Mouse (Mus musculus): ENCODE results near the gene Pcsk5. TPM values are rescaled to one million over a fixed set of nuclear protein-coding genes. Genes with fewer than 3 reads are reported as not detected.
"Not testable (repeated sequence)": the region's sequence is repeated elsewhere in the genome, so short reads cannot be mapped to it uniquely, and the experiment has no call there.

Gene Pcsk5
- polyA plus RNA-seq, 1 experiment from 2014 or later = 27.8 TPM

DNA sequence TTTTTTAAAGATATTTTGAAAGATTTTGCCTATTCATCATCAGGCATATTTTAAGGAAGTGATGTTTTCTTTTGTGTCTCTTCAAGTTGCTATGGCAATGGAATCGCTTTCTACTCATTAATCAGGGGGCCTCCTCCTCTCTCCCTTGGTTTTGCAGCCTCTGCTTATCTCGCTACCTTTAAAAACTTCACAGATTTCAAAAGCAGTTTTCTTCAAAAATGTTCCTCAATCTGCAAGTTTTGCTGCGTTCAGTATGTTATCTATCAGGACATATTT is 347.6 kb downstream of the Pcsk5 start:
- no peak overlapping the region for H3K27ac ChIP-seq
- H3K4me1 ChIP-seq = peaks cover 16% of the 10 kb centered on the region; the same call in 1 of the 2 replicates
- H3K36me3 ChIP-seq = no peaks in the 10 kb centered on the region
- H3K27me3 ChIP-seq = no peaks in the 10 kb centered on the region
- no peaks in the 10 kb centered on the region for H3K9me3 ChIP-seq (replicated peaks)
- no peak for ATAC-seq (replicated peaks; ENCODE audit: low FRiP score)
- peak overlapping the region; percentile 26 for H3K4me2 ChIP-seq
- 0 out of 2 replicates have a peak overlapping the region, but pooled peaks have one; percentile 1 for H3K4me3 ChIP-seq (replicated peaks)
- WGBS = 35% methylated on average over 3 of the region's 3 CpGs
- no peak overlapping the region for H3K9ac ChIP-seq

DNA sequence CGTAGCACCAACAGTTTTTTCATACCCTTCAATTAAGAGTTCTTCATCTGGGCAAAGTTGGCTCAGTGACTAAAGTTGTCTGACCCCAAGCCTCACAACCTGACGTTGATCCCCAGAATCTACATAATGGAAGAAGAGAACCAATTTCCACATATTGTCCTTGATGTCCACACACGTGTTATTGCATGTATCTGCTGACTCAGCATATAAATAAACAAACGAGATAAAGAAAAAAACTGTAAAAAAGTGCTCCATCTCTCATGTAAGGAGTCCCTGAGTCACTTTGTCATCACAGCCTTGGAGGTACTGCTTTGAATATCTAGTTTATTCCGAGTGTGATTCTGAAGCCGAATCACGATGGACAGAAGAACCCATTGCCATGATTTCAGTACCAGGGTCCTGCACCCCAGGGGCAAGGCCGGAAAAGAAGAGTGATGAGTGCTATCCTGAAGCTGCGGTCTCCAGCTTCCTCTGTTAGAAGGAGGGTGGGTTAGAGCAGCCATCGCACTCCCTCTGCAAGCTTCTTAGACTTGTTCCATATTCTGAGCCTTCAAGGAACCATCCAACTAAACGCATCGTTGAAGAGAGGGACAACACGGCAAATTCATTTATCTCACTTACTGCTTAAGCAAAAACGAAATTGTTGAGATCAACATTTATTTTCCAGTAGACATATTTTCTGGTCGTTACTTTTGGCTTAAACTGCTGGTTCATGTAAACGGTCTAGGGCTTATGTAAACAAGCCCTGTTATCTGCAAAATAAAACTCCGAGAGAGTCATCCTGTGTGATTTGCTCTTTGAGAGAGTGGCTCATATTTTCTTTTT is 348.2 kb downstream of the Pcsk5 start:
- Histone ChIP-seq H3K4me1 (peaks cover 16% of the 10 kb centered on the region; the same call in 1 of the 2 replicates), H3K36me3 (no peaks in the 10 kb centered on the region), H3K4me2 (peak overlapping the region; percentile 26), H3K4me3 (replicated peaks) (no peak overlapping the region), H3K9ac (no peak overlapping the region), H3K27me3 (no peaks in the 10 kb centered on the region), H3K27ac (0 out of 2 replicates have a peak overlapping the region, but pooled peaks have one; percentile 18), H3K9me3 (replicated peaks) (no peaks in the 10 kb centered on the region)
- WGBS = 68% methylated on average over 17 of the region's 17 CpGs
- no peak for ATAC-seq (replicated peaks; ENCODE audit: low FRiP score)

DNA sequence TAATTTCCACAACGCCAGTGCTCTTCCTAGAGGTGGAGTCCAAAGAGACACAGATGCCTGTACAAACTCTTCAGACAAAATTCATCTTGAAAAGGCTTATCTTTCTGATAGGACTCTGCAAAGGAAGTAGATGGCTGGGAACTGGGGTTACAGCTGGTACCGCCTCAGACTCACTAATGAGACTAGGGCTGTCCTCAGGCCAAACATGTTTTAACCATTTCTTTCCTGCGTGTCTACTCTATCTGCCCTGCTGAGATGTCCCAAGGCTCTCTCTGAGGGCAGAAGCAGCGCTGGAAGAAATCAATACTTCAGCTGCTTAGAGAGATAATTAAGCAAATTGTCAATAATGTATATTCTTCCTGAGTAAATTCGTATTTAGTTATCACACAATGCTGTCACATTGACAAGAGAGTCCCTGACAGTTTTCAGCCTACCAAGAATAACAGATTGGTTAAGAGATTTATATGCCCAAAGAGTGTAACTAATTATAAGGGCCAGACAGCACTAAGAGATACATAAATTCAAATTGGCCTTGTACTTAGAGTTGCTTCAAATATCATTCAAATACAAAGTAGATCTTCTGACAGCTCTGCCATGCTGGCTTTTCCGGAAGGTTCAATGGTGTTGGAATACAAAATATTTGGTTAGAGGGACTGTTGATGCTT is 355.2 kb downstream of the Pcsk5 start:
- 63% methylated on average over 6 of the region's 6 CpGs for WGBS
- H3K4me1 ChIP-seq = peaks cover 6% of the 10 kb centered on the region; the same call in 1 of the 2 replicates
- H3K4me2 ChIP-seq = no peak overlapping the region
- no peak overlapping the region for H3K27ac ChIP-seq
- H3K36me3 ChIP-seq = no peaks in the 10 kb centered on the region
- no peak for ATAC-seq (replicated peaks; ENCODE audit: low FRiP score)
- H3K9me3 ChIP-seq (replicated peaks) = no peaks in the 10 kb centered on the region
- H3K4me3 ChIP-seq (replicated peaks) = no peak overlapping the region
- no peak overlapping the region for H3K9ac ChIP-seq
- H3K27me3 ChIP-seq = no peaks in the 10 kb centered on the region

DNA sequence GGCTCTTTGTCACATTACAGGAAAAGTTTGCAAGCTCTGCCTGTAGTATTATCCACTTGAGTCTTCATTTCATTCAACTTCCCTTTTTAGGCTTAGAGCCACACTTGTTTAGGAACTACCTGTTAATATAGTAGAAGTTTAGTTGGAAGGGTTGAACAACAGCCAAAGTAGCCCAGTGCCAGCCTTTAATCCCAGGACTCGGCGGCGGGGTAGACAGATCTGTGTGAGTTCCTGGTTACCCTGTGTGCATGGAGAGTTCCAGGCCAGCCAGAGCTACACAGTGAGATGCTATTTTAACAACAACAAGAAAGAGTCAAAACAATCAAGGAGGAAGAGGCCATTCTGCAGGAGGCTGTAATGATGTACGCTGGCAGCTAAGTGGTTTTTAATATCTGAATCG is 358.0 kb downstream of the Pcsk5 start:
- Histone ChIP-seq H3K4me2 (no peak overlapping the region), H3K4me1 (peaks cover 12% of the 10 kb centered on the region; the same call in 1 of the 2 replicates), H3K36me3 (no peaks in the 10 kb centered on the region), H3K9ac (no peak overlapping the region), H3K27ac (peak overlapping the region; percentile 73; the same call in 1 of the 2 replicates), H3K9me3 (replicated peaks) (no peaks in the 10 kb centered on the region), H3K4me3 (replicated peaks) (0 out of 2 replicates have a peak overlapping the region, but pooled peaks have one; percentile 10), H3K27me3 (no peaks in the 10 kb centered on the region)
- 0 out of 2 replicates have a peak, but pooled peaks have one; percentile 38 for ATAC-seq (replicated peaks; ENCODE audit: low FRiP score)
- WGBS = 89% methylated on average over 5 of the region's 5 CpGs

DNA sequence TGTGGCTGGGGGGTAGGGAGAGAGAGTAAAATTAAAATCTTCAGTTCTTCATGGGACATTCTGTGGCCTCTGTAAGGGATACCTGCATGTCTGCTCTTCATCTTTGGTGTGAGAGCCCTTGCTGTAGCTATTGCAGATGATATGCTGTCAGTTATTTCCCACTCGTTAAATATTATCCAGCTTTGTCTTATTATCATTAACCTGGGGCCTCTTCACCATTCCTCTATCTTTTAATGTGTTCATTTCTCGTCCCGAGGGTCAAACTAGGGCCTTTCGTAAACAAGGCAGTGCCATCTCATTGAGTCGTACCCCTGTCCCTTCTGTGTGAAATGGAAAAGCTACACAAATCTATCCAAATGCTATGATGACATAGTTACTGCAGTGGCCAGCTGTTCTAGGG is 361.4 kb downstream of the Pcsk5 start:
- no peak for ATAC-seq (replicated peaks; ENCODE audit: low FRiP score)
- H3K27me3 ChIP-seq = no peaks in the 10 kb centered on the region
- H3K27ac ChIP-seq = no peak overlapping the region
- H3K36me3 ChIP-seq = no peaks in the 10 kb centered on the region
- no peak overlapping the region for H3K4me2 ChIP-seq
- peaks cover 7% of the 10 kb centered on the region; the same call in 1 of the 2 replicates for H3K4me1 ChIP-seq
- H3K9me3 ChIP-seq (replicated peaks) = no peaks in the 10 kb centered on the region
- WGBS = 78% methylated on average over 5 of the region's 5 CpGs
- H3K4me3 ChIP-seq (replicated peaks) = no peak overlapping the region
- H3K9ac ChIP-seq = no peak overlapping the region

DNA sequence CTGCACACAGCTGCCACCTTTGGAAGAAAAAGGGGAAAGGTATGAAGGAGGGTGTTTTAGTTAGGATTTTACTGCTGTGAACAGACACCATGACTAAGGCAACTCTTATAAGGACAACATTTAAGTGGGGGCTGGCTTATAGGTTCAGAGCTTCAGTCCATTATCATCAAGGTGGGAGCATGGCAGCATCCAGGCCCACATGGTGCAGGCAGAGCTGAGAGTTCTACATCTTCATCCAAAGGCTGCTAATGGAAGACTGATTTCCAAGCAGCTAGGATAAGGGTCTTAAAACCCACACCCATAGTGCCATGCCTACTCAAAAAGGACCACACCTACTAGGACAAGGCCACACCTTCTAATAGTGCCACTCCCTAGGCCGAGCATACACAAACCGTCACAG is 364.3 kb downstream of the Pcsk5 start:
- H3K27me3 ChIP-seq; H3K9ac ChIP-seq; H3K27ac ChIP-seq; H3K9me3 ChIP-seq (replicated peaks); H3K4me2 ChIP-seq; H3K36me3 ChIP-seq; H3K4me3 ChIP-seq (replicated peaks); H3K4me1 ChIP-seq; ATAC-seq (replicated peaks; ENCODE audit: low FRiP score): not testable (repeated sequence)
- 91% methylated on average over 2 of the region's 2 CpGs for WGBS

DNA sequence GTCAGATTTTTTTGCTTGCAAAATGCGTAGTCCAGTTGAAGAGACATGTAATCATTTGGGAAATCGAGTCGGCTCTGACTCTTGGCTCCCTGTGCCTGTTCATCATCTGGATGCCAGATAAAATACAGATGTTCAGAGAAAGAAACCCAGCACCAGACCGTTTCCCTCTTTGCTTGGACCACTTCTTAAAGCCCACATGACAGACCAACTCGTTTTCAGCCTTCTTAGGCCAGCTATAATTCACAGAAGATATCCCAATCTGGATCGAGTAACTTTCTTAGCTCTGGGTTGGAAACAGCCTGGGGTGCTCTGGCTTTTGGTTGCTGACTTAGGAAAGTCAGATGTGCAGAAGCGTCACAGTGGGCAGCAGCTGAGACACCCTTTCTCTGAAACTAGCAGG is 365.6 kb downstream of the Pcsk5 start:
- Histone ChIP-seq H3K4me1 (0 out of 2 replicates have a peak, but pooled peaks cover 3% of the 10 kb centered on the region), H3K27ac (no peak overlapping the region), H3K4me2 (no peak overlapping the region), H3K9me3 (replicated peaks) (no peaks in the 10 kb centered on the region), H3K4me3 (replicated peaks) (no peak overlapping the region), H3K9ac (no peak overlapping the region), H3K27me3 (no peaks in the 10 kb centered on the region), H3K36me3 (no peaks in the 10 kb centered on the region)
- 49% methylated on average over 7 of the region's 7 CpGs for WGBS
- ATAC-seq (replicated peaks; ENCODE audit: low FRiP score) = no peak

DNA sequence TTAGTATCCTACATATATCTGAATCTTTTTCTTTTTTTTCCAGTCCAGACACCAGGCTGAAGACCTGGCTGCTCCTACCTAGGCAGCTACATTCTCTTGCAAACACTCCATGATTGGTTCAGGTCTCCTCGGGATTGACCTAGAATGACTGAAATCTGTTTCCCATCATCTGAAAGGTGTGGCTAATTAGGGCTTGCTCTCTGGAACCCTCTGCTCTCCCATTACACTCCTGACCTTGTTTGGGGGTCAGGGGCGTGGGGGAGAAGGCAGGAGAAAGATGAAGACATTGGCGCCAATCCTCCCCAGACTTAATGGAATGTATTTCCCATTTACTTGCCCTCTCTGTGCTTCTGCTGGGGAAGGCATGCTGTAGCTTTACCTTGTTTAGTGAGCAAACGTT is 366.2 kb downstream of the Pcsk5 start:
- no peak for ATAC-seq (replicated peaks; ENCODE audit: low FRiP score)
- Histone ChIP-seq H3K4me1 (0 out of 2 replicates have a peak, but pooled peaks cover 2% of the 10 kb centered on the region), H3K27ac (no peak overlapping the region), H3K4me2 (no peak overlapping the region), H3K9ac (no peak overlapping the region), H3K36me3 (no peaks in the 10 kb centered on the region), H3K9me3 (replicated peaks) (no peaks in the 10 kb centered on the region), H3K4me3 (replicated peaks) (no peak overlapping the region), H3K27me3 (no peaks in the 10 kb centered on the region)
- WGBS = 35% methylated on average over 4 of the region's 4 CpGs

DNA sequence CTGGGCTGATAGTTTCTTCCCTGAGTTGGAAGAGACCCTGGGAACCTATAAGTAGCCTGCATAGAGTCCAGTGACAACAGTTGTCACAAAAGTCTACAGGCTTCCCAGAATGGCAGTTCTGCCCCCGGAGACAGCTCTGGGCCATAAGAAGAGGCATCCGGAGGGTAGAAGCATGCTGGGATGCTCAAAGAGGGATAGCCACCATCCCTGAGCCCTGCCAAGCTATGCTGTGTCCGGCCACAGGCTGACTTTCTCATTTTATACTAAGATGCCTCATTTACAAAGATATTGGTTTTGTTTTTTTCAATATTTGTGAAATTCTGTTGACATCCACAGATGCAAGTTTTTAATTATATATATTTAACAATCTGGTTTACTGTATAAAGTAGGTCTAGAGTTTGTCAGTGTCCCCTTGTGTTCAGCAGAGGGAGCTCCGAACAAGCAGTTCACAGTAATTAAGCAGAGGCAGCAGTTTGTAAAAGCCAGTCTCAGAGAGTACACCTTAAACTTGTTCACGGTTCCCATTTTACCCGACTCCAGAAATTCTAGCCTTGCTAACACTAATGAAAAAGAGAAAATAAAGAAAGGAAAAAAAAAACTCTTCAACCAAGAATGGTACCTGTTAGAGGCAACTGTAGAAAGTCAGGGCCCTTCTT is 369.7 kb downstream of the Pcsk5 start:
- Histone ChIP-seq H3K4me3 (replicated peaks) (no peak overlapping the region), H3K27me3 (no peaks in the 10 kb centered on the region), H3K4me2 (no peak overlapping the region), H3K36me3 (no peaks in the 10 kb centered on the region), H3K9me3 (replicated peaks) (no peaks in the 10 kb centered on the region), H3K27ac (no peak overlapping the region), H3K4me1 (no peaks in the 10 kb centered on the region), H3K9ac (no peak overlapping the region)
- 49% methylated on average over 6 of the region's 6 CpGs for WGBS
- peak; percentile 75; the same call in 1 of the 2 replicates for ATAC-seq (replicated peaks; ENCODE audit: low FRiP score)

DNA sequence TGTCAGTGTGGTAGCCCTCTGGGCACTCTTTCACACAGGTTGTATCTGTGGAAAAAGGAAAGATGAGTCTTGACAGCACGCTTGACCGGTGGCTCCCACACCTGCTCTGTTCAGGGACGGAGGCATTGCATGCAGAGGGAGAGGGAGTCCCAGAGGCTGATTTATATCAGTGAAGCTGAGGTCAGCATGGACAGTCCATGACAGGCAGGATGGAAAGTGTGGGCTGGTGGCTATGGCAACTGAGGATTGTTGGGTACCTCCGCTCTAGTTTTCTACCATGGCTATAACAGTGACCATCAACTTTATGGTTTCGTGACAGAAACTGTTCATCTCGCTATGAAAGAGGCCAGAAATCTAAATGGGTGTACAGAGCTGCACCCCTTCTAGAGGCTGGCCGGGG is 385.4 kb downstream of the Pcsk5 start:
- Histone ChIP-seq H3K9me3 (replicated peaks) (no peaks in the 10 kb centered on the region), H3K27ac (no peak overlapping the region), H3K27me3 (no peaks in the 10 kb centered on the region), H3K9ac (no peak overlapping the region), H3K4me3 (replicated peaks) (no peak overlapping the region), H3K4me2 (no peak overlapping the region), H3K4me1 (no peaks in the 10 kb centered on the region), H3K36me3 (no peaks in the 10 kb centered on the region)
- 65% methylated on average over 7 of the region's 7 CpGs for WGBS
- ATAC-seq (replicated peaks; ENCODE audit: low FRiP score) = 0 out of 2 replicates have a peak, but pooled peaks have one; percentile 33

DNA sequence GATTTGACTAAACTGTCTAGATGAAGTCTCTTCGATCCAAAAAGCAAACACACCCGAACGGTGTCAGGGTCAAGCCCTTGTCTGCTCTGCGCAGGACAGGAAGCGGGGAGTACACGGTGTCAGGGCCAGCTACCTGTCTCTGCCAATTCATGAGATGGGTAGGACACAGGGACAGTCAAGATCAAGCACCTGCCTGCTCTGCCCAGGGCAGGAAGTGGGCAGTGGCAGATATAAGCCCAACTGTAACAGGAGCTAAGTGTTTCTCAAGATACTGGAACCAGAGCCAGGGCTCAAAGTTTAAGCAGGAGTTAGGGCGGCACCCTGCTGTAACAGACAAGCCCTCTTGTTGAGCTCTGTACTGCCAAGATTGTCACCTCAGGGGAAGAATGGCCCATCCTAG is 393.9 kb downstream of the Pcsk5 start:
- Histone ChIP-seq H3K9me3 (replicated peaks) (no peaks in the 10 kb centered on the region), H3K4me3 (replicated peaks) (no peak overlapping the region), H3K4me1 (0 out of 2 replicates have a peak, but pooled peaks cover 5% of the 10 kb centered on the region), H3K36me3 (no peaks in the 10 kb centered on the region), H3K27ac (no peak overlapping the region), H3K27me3 (no peaks in the 10 kb centered on the region), H3K9ac (no peak overlapping the region), H3K4me2 (no peak overlapping the region)
- ATAC-seq (replicated peaks; ENCODE audit: low FRiP score) = no peak
- 77% methylated on average over 7 of the region's 7 CpGs for WGBS

Measured in kidney, embryonic 15.5 days (tissue).